Mouse (Mus musculus) testis, postnatal 14 days (tissue): ENCODE results near the gene Cdcp2.

Source experiments
- DNase-seq: peaks from one replicate; pipeline ENCODE4 v3.0.0; 2021; ENCODE audit warnings: low spot score

The Cdcp2 gene

GRCm38 (mm10) chr4:107130534-107130933 lies 33.8 kb downstream of the Cdcp2 start:
- DNase-seq, result peak; percentile 39

DNA sequence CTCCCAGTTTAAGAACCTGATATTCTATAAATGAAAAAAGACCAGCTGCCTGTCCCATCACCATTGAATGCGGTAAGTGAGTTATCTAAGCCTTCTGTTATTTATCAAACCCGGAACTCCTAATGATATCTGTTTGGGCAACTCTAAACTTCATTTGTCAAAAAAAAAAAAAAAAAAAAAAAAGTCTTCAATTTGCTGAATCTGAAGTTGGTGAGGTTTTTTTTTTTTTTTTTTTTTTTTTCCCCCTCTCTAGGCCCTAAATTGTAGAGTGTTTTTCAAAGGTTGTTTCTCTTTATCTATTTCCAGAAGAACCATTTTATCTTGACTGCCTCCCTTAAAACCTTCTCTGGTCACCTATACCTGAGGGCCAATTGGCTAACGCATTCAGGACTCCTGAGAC lies 38.2 kb downstream of the Cdcp2 start:
- no peak for DNase-seq

GRCm38 (mm10) chr4:107135663-107136062 lies 39.0 kb downstream of the Cdcp2 start:
- no peak for DNase-seq

GRCm38 (mm10) chr4:107136531-107136930 lies 39.8 kb downstream of the Cdcp2 start:
- DNase-seq, result no peak

GRCm38 (mm10) chr4:107138948-107139835 lies 42.5 kb downstream of the Cdcp2 start:
- no peak for DNase-seq

- DNase-seq, result no peak
Observed at GRCm38 (mm10) chr4:107139836-107140631, 43.3 kb downstream of the Cdcp2 start.

DNA sequence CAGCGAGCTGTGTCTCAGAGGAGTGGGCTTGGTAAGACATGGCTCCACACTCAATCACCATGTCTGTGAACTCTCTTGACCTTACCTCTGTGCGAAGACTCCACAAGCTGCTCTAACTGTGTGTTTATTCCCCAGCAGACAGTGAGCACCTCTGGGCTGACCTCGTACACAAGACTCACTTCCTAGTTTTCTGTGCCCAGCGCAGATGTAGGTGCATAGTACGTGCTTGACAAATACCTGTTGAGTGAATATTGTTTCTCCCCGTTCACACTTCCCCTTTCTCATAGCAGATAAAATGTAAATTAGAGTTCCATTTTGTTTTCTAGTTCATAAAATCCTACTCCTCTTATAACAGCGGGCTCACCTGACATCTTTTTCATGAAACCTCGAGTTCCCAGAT lies 46.8 kb downstream of the Cdcp2 start:
- DNase-seq, result no peak

- no peak for DNase-seq
Observed at GRCm38 (mm10) chr4:107150991-107151390, 54.3 kb downstream of the Cdcp2 start.

DNA sequence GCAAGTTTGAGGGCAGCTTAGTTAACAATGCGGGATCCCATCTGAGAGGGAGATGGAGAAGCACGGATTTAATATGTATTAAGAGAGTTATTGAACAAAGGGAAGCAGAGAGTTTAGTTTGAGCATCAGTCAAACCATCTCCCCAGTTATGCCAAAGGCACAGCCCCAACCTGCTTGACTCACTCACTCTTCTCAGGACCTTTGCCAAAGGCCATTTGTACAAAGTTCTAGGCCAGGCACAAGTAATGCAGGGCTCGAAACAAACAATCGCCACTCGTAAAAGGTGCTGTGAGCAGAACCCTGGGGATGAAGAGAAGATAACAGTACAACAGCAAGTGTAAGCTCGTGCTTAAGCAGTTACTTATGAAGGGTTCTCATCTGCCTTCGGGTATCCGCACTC lies 55.9 kb downstream of the Cdcp2 start:
- DNase-seq, result no peak

- DNase-seq, result no peak
Observed at GRCm38 (mm10) chr4:107156983-107157401, 60.3 kb downstream of the Cdcp2 start.

GRCm38 (mm10) chr4:107159166-107159773 lies 62.6 kb downstream of the Cdcp2 start:
- no peak for DNase-seq

DNA sequence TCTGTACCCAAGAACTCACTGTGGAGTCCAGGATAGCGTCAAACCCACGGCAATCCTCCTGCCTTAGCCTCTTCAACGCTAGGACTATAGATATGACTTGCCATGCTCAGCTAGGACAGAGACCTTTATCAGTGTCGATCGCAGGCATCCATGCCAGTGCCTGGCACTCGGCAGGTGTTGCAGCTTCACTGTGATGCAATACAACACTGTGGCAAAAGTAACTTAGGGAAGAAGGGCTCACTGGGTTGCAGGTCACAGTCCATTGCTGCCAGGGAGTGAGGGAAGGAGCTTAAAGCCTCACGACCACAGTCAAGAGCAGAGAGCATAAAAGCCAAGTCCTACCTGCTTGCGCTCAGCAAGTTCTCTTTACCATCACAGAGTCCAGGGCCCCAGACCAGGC lies 63.5 kb downstream of the Cdcp2 start:
- DNase-seq, result no peak
